Mouse (Mus musculus) thymus, postnatal 10 days (tissue): ENCODE results near the gene Rgcc.

ENCODE experiments used
- DNase-seq, 2 experiments: peaks; one replicate each; pipeline ENCODE4 v3.0.0; 2021; ENCODE audit warnings: low spot score in 2 of 2

Rgcc gene

DNA sequence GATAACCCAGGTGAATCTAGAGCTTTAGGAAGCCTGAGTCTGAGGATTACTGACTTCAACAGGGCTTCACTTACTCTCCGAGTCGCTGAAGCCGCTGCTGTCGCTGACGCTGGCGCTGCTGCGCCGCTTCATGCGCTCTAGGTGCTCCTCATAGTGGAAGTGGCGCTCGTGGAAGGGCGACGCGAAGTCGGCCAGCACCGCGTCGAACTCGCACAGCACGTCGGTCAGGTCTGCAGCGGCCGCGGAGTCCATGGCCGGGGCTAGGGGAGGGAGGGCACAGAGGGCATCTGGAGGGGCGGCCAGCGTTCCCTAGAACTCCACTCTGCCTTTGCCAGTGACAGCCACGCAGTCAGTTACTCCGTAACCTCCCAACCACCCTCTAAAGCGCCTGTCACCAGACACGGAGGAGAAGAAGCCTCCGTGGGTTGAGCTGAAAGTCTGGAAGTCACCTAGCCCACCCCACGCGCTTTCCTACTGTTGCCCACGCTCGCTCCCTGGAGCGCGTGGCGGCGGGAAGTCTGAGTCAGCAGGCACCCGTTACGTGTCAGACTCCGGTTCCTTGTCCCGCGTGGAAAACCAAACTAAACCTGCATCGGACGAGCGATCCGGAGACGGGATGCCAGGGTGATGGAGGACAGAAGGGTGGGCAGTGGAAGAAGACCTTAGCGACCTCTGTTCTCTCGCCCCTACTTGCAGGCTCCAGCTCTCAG lies 649 bp downstream of the Rgcc start:
- peak in 1 of 2 experiments; percentile 57 for DNase-seq

DNA sequence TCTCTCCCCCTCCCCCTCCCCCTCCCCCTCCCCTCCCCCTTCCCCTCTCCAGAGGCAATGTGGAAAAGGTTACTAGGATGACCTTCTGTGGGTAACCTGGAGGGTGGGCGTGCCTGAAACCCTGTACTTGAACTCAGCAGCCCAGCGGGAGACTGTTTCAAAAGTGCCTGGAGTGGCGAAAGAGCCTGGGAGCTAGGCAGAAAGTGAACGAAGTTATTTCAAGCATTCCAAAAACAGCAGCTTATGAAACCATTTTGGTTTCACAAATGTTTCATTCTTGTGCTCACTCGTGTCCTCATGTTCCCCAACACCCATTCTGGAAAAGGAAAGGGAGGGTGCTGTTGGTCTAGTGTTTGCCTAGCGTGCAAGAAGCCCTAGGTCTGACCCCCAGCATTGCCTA lies 1.6 kb downstream of the Rgcc start:
- no peak for DNase-seq

DNA sequence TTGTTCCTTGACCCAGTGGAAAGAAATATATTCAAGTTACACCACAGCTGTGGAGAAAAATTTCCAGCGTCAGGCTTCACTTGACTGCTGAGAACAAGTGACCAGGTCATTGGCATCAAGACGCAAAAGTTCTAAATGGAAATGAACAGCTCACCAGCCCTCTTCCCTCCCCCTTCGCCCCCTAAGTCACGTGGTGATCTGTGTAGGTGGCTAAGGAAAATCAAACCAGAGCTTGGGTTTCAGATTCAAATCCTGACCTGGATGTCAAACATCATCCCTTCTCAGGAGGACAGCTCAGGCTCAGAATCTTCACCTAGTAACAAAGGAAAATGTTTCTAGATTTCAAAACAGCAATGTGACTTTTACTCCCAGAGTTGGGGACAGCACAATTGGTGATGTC lies 2.2 kb downstream of the Rgcc start:
- DNase-seq, result no peak

DNA sequence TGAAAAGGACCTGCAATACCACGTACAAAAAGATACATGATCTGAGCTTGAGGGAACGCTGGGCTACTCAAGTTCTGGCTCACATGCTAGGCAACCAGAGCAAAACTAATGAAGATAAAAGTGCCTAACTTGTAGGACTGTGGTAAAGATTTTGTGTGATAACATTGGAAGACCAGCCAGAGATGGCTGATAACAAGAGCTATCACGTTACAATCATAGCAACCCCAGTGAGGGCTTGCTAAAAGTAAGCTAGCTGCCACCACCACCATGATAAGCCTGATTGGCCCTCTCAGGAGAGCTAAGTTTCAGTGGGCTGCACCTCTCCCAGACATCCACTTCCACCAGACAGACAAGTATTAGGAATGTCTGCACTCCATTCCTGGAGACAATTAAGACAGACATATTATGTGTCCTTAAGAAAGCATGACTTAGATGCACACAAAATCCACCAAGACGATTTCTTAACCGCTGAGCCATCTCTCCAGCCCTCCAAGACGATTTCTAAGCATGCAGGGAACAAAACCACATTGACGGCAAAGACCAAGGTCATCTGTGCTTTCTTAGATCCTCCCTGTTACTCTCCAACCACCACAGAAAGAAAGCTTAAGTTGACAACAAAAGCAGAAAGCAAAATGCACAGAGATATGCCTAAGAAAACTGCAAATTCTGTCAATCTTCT lies 3.0 kb downstream of the Rgcc start:
- no peak for DNase-seq

DNA sequence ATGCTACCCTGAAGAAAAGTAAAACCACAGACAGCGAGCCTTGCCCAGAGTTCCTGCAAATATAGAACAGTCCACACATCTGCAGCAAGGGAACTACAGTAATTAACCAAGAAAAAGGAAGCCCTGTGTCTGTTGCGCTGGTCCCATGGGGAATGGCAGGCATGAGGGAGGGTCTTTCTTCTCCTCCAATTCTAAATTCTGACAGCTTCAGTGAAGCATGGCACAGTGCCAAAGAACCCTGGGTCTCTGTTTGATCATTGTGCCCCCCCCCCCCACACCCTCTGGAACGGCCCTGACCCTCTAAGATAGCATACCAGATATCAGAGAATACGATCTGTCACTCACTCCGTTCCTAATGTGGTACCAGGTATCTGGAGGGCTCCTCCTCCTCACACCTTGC lies 4.6 kb downstream of the Rgcc start:
- DNase-seq, result no peak

DNA sequence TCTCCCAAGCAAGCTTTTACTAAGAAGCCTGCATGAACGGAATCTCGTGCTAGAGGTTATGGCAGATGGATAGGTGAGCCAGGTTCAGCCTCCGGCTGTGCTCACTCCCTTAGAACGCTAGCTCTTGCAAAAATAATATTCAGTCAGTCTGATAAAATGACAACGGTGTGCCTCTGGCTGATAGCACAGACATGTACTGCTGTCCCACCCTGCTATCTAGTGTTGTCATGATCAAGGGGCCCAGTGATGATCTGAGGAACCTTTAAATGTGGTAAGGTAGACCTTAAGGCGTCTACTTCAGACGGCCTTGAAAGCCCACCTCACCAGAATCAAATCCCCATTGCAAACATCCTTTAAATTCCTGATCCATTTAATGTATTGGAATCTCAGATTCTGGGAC lies 5.2 kb downstream of the Rgcc start:
- DNase-seq, result no peak

DNA sequence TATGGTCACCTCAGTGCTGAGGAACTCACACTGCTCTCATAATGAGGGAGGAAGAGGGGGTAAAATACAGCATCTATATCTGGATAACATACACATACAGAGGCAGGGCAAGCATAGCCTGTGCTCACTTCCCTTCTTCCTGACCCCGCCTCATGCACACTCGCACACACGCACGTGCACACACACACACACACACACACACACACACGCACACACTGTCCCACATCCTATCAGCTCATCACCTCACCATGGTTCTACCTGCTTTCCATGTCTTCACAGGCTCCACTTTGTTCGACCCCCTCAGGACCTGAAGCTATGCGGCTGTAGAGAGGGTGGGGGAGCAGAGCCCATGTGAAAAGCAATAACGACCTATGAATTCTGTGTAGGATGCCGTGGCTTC lies 5.9 kb downstream of the Rgcc start:
- no peak for DNase-seq

DNA sequence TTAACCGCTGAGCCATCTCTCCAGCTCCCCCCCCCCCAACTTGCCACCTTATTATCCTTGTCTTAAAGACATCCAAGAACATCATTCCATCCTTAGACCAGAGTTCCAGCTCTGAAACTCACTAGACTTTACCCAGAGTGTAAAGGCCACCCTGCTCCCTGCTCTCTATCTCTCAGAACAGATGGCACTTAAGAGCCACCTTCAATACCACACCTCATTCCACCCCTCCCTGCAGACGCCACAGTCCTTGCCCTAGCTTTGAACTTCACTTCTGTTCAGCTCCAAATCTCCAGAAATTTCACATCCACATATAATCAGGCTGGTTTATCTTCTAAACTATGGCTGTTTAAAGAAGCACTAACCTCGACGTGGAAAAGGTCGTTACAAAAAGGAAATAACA lies 6.5 kb downstream of the Rgcc start:
- DNase-seq, result no peak

DNA sequence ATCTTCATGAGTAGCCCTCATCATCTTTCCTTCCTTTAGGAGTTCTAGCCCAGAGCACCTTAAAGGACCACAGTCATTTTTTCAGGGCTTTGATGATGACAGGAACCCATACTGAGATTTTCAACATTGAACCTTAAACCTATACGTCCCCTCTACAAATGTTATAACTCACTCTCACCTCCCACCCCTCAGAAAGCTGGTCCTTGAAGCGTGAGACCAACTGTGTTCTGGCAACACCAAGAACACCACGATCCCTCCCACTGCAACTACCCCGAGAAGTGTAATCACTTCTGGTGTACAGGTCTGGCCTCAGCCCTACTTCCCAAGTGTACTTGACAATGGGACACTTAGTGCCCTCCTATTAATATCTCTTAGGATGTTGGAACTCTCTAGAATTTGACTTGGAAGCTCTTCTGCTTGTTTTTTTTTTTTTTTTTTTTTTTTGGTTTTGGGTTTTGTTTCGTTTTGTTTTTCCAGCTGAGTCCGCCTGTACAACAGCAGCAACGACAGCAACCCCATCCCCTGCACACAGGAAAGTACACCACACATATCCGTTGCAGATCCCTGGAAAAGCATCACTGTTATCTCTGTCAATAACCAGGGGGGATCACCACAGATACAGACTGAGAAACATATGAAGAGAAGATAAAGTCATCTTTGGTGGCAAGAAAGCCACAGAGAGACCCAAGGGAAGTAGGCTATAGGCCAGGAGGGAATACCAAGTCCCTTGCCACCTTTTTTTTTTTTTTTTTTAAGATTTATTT lies 7.2 kb downstream of the Rgcc start:
- DNase-seq, result no peak

DNA sequence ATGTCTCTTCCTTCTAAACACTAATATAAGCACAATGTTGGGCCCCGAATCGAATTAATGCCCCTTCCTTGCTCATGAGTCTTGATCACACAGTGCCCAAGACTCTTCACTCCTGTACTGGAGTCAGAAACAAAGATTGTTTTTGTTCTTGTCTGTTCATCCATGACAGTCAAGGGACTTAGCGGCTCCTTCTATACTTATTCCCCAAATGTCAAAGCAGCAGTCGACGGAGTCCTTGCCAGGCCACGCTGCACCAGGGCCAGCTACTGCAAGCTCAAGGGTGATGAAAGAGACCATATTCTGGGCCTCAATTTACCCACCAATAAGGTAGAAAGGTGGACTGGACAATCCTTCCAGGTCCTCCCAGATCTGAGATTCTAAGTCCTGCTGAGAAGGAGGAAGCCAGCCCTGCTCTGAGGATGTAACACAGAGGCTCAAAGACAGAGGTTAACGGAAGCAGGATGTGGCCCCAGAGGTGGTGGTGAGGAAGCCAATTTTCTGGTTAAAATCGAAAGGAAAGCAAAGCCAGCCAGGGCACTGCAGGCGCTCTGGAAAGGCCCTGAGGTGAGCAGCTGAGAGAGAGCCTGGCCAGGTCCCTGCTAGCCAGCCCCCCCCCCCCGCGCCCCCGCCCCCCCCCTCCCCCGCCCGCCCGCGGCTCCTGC lies 8.2 kb downstream of the Rgcc start:
- peak; percentile 74 to 76 for DNase-seq

DNA sequence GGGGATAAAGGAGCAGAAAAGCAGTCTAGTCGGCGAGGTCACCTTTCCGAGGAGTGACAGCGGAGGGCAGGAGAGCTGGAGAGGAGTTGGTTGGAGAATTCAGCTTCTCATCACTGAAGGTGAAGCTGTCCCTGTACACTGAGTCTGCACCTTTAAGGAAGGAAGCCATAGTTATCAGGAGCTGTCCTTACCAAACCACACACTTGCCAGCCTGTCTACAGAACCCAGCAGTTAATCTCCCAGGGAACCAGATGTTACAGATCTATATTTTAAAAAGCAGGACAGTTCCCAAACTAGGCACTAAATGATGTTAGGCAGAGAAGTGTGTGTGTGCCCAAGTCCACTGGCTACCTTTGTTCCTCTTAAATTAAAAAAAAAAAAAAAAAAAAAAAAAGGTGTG lies 9.8 kb downstream of the Rgcc start:
- no peak for DNase-seq

DNA sequence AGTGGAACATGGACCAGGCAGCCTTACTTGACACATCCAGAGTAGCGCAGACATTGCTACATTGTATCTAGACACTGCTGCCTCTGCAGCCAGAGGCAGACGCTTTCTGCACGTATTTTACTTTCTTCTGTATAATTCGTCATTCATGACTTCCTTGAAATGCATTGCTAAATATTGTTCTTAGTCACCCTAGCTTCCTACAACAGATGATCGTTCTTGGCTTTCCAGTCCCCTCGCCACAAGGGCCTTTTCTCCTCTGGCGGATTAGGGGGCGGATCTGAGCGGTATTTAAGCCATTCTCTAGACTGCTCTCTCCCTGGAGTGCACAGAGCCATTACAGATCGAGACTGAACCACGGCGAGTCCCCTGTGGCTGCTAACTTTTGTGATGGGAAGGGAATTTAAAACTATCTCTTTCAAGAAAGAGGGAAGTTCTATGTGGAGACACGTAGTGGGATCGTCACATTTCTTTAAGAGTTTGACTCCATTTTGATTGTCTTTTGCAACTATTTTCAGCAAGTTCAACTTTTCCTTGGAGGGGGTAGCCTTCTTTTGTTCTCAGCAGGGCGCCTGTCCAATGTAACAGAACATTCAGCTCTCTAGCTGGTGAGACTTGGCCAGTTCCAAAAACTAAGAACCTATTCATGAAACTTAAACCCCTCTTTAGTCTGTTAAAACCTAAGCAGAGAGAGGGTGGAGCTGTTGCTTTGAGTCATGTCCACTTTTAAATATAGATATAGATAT lies 10.6 kb downstream of the Rgcc start:
- DNase-seq, result no peak

DNA sequence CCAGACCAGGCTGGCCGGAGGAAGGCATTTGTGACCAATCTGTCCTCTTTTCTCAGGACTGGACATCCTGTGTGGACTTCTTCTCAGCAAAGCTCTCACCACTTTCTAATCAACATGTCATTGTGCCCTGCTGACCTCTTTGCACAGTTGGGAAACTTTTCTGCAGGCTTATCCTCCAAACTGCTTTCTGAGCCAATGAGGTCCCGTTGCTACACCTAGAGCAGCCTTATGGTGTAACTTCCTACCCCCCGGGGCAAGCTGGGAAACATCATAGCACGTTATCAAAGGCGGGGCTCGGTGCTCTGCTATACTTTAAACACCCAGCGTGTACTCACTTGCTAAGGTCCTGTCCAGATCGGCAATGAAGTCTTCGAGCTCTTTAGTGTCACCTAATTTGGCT lies 11.5 kb downstream of the Rgcc start:
- DNase-seq, result no peak

DNA sequence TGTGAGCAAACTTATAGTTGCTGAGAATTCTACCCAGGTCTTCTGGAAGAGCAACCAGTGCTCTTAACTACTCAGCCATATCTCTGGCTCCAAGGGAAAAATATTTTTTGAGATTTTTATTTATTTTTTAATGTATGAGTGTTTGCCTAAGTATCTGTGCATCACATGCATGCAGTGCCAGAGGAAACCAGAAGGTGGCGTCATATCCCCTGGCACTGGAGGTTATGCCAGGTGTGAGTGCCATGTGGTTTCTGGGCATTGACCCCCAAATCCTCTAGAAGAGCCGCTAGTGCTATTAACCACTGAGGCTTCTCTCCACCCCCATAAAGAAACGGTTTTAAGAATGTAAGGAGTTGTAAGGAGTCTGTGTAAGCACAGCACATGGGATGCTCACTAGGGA lies 13.2 kb downstream of the Rgcc start:
- peak; percentile 70 to 81 for DNase-seq

DNA sequence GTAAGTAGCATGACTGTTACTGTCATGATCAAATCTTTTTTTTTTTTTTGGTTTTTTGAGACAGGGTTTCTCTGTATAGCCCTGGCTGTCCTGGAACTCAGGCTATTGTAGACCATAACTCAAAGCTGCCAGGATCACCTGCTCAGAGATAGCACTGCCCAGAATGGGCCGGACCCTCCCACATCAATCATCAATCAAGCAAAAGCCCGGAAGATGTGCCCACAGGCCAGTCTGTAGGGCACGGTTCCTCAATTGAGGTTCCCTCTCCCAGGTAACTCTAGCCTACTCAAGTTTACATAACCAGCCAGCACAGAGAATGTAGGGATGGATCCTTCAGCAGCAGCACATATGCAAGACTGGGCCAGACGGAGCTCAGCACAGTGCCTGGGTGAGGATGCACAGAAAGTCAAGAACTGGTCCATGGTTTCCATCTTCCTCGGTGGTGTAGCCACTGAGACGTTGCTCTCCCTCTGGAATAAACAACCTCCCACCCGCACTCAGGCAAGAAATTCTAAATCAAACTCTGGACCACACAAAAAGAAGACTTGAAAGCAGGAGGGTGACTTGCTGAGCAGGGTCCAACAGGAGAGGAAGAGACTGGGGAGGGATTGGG lies 14.1 kb downstream of the Rgcc start:
- DNase-seq, result no peak

DNA sequence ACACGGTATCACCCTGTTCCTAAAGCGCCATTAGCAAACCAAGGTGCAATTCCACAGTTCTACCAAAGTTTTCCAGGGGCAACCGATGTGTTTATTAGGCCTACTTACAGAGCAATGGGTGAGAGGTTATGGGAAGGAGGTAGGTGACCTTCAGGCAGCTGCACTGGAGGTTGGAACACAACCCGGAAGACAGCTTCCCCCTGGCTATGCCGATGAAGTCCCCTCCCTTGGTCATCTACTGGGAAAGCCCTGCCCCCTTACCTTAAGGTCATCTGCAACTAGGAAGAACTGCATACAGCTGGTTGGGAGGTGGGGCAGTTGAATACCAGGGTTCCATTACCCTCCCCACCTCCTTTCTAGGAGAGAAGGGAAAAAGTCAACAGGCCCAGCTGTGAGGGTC lies 15.9 kb downstream of the Rgcc start:
- DNase-seq, result no peak

DNA sequence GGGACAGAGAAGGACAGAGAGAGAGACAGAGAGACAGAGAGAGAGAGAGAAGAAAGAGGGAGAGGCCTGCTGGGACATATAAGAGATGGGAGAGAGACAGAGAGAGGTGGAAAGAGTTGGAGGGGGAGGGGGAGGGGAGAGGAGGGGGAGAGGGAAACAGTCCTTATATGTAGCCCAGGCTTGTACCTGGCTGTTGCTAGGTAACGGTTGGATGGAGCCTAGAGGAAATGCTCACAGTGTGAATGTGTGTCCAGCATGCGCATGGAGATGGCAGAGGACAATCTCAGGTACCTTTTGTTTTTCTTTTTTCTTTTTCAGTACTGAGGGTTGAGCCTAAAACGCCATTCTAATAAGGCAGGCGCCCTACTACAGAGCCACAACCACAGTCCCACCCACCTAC lies 16.8 kb downstream of the Rgcc start:
- DNase-seq, result no peak

DNA sequence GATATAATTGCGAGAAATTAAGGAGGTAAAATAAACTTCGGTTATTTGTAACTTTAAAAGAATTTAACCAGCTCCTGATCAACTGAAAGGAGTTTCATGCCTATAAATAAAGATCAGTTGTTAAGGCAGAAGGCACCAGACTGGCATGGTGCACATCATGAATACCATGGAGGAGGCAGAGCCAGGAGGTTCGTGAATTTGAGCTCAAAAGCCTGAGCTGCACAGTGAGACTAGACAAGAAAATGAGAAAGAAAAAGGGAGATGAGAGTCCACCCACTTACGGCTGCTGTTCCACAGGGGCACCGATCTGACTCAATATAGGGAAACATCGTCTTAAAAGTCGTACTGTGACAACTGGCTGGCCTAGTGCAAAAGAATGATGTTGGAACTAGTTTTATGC lies 17.5 kb downstream of the Rgcc start:
- DNase-seq, result no peak

DNA sequence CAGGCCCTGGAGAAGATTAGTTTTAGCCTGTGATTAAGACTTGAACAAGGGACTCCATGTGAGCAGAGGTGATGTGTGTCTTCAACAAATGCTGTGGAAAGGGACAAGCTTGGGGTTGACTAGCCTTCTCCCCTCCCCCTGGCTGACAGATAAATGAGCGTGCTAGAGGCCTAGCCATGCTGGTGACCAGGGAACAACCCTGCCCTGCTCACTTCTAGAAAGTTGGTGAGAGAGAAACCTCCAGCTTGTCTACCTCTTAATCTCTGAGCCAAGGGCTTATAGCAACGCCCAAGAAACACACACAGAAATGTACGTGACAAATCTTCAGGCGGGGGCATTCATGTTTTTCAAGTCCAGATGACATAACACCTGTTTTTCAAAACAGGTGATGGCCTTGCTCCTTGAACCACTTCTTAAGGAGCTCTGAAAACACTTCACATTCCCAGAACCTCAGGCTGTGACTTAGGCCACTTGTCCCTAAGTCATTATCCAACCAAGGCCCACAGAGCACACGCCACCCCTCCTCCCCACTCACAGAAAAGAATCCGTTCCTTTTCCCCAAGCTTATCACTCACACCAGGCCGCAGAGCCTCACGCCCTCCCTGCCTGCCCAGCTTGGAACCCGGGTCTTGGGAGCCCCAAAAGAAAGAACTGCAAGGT lies 19.4 kb downstream of the Rgcc start:
- no peak for DNase-seq

DNA sequence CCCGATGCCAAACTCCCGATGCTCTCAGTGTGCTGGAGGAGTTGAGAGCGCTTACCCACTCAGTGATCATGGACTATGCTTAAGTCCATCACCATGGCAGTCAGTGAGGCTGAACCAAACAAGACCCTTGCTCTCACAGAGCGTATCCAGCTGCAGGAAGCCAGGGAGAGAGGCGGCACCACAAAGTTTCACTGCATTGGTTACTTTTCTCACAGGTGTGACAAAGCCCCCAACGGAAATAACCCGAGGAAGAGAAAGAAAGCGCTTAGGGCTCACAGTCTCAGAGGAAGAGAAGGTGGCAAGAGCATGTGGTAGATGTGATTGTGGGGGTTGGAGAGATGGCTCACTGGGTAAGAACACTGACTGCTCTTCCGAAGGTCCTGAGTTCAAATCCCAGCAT lies 21.0 kb downstream of the Rgcc start:
- peak; percentile 82 to 86 for DNase-seq

DNA sequence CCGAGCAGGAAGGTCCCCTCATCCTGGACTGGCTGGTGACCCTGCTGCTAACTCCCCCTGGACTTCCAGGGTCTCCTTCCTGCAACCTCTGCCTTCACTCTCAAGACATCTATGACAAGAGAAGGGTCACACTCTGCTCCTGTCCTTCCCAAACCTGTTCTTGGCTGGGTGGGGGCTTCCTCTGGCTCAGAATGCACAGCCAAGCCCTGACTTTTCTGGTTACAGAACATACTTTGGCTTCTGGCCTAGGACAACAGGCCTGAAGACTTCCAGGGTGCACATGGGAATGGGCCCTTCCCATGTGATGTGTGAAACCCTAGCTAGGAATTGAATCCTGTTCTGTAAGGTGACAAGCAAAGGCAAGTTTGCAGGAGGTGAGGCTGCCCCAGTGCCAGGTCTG lies 22.0 kb downstream of the Rgcc start:
- DNase-seq, result no peak
